Mouse (Mus musculus): ENCODE data around the gene Apbb1.

GRCm38 (mm10) chr7:105549035-105549434, 32.4 kb downstream of the Apbb1 start:
- TF ChIP-seq E2F4 (IDR thresholded peaks at IDR 0.05; ENCODE audit: insufficient read depth) (no peak), POLR2A (IDR thresholded peaks at IDR 0.05; ENCODE audit: insufficient read length, low read depth) (no peak), MYOD1 (IDR thresholded peaks at IDR 0.05; ENCODE audit: control insufficient read depth in 1 of 3, insufficient read length in 2 of 3, low read depth in 2 of 3) (no peak), MAX (IDR thresholded peaks at IDR 0.05; ENCODE audit: low read depth) (no peak), USF1 (IDR thresholded peaks at IDR 0.05; ENCODE audit: low read depth) (no peak), POLR2AphosphoS2 (IDR thresholded peaks at IDR 0.05; ENCODE audit: insufficient read length, low read depth) (no peak), TCF12 (IDR thresholded peaks at IDR 0.05; ENCODE audit: insufficient read depth, poor library complexity, severe bottlenecking) (no peak), REST (IDR thresholded peaks at IDR 0.05; ENCODE audit: insufficient read depth, insufficient read length) (no peak), MYOG (IDR thresholded peaks at IDR 0.05; ENCODE audit: control insufficient read depth in 1 of 3, insufficient read depth in 1 of 3, insufficient read length in 2 of 3, low read depth in 2 of 3) (no peak), CEBPB (IDR thresholded peaks at IDR 0.05; ENCODE audit: insufficient read depth, poor library complexity, severe bottlenecking) (no peak)

Data from myocyte (in vitro differentiated cells).